Mouse (Mus musculus) G1E (cell line): ENCODE results near the gene Hoxd9.

Source experiments
- CTCF ChIP-seq: IDR thresholded peaks from 2 replicates; pipeline ENCODE4 v1.5.1; 2012; ENCODE audit warnings: low read depth, low read length, inconsistent platforms, mixed read lengths
- TAL1 ChIP-seq: conservative IDR thresholded peaks from 2 replicates; pipeline ENCODE4 v1.6.1; 2012; ENCODE audit warnings: low read depth, low read length, inconsistent platforms, mixed read lengths

DNA sequence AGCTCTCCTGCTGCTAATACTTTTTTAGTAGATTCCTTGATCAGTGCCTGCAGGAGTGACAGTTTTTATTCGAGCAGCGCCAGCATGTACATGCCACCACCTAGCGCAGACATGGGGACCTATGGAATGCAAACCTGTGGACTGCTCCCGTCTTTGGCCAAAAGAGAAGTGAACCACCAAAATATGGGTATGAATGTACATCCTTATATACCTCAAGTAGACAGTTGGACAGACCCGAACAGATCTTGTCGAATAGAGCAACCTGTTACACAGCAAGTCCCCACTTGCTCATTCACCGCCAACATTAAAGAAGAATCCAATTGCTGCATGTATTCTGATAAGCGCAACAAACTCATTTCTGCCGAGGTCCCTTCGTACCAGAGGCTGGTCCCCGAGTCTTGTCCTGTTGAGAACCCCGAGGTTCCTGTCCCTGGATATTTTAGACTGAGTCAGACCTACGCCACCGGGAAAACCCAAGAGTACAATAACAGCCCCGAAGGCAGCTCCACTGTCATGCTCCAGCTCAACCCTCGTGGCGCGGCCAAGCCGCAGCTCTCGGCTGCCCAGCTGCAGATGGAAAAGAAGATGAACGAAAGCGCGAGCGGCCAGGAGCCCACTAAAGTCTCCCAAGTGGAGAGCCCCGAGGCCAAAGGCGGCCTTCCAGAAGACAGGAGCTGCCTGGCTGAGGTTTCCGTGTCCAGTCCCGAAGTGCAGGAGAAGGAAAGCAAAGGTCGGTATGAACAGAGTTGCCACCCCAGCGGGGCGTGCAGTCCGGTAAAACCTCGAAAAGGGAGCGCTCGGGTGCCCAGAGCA lies 5.3 kb upstream of the Hoxd9 start:
- no peak for TF ChIP-seq TAL1
- no peak for TF ChIP-seq CTCF
